Comparison of ENCODE assay signal across 9 mouse cellular contexts in the genomic region with DNA sequence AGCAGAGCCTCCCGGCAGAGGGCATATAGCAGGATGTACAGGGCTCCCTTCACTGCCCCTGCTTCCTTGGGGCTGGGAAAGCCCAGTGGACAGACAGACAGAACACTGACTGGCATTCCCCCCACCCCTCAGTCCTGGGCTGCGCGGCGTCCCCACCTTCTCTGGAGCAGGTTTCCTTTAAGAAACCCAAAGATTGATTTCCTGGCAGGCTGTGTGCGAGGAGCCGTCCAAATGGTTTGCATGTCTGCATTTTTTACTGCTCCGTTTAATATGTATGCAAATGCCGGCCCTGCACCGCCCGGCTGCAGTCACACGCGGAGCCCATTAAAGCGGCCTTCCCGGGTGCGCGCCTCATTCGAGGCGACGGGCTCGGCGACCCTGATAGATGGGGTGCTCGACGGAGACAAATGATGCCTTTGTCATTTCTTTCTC. TPM values are rescaled to one million over a fixed set of nuclear protein-coding genes. Genes with fewer than 3 reads are reported as not detected.
A peak's percentile ranks its signal among the peaks of the same experiment; 100 is the strongest.
DNase-seq lines count a peak whose midpoint lies in the region; ATAC-seq lines count a peak whose summit lies in the region.
"Had no signal": no experiment of that assay in that cellular context is flagged by ENCODE, and none has a peak within 500 bp of the region (broad histone marks: within the 10 kb centered on the region; RNA-seq: fewer than 3 reads in every experiment).

No protein-coding gene starts in this region.

- no peaks in the 10 kb centered on the region for H3K9me3 ChIP-seq in embryonic facial prominence, embryonic 13.5 days
- no peaks in the 10 kb centered on the region for H3K9me3 ChIP-seq in midbrain, embryonic 14.5 days (ENCODE audit: control insufficient read depth, low read length)

- WGBS in embryonic facial prominence, embryonic 13.5 days: 11% methylated on average over 23 of the region's 23 CpGs
- 7% methylated on average over 23 of the region's 23 CpGs for WGBS in midbrain, embryonic 14.5 days

- no peaks in the 10 kb centered on the region for H3K36me3 ChIP-seq in embryonic facial prominence, embryonic 13.5 days
- no peaks in the 10 kb centered on the region for H3K36me3 ChIP-seq in midbrain, embryonic 14.5 days (ENCODE audit: control insufficient read depth, insufficient read depth, low read length)

- ATAC-seq in frontal cortex, adult (ENCODE audit: low TSS enrichment): peak; percentile 32; the same call in 1 of the 2 replicates
- ATAC-seq in embryonic facial prominence, embryonic 13.5 days (ENCODE audit: insufficient number of reproducible peaks, insufficient read depth, low FRiP score, low TSS enrichment, low read depth): no peak
- ATAC-seq in midbrain, embryonic 14.5 days (ENCODE audit: low FRiP score, low TSS enrichment): peak; percentile 43; the same call in 1 of the 2 replicates
- ATAC-seq in megakaryocyte, adult 5-6 weeks (ENCODE audit: poor library complexity, severe bottlenecking): no peak

- no peak for DNase-seq in frontal cortex, postnatal 36 days (ENCODE audit: low spot score in 2 of 2)
- DNase-seq in kidney, adult 11 months: peak; percentile 57
- DNase-seq in midbrain, embryonic 14.5 days: peak; percentile 83
- DNase-seq in testis, postnatal 10 days (ENCODE audit: low spot score): no peak
- DNase-seq in right cerebral cortex, postnatal 36 days (ENCODE audit: low spot score in 2 of 2): no peak
- DNase-seq: heart, postnatal 4 days had no signal

- peaks cover 61% of the 10 kb centered on the region for H3K4me1 ChIP-seq in embryonic facial prominence, embryonic 13.5 days
- peaks cover 58% of the 10 kb centered on the region for H3K4me1 ChIP-seq in midbrain, embryonic 14.5 days (ENCODE audit: control insufficient read depth, insufficient read depth, low read length)

- H3K9ac ChIP-seq in embryonic facial prominence, embryonic 13.5 days: peak overlapping the region; percentile 47
- H3K9ac ChIP-seq in midbrain, embryonic 14.5 days (replicated peaks; ENCODE audit: low read length): 0 out of 2 replicates have a peak overlapping the region, but pooled peaks have one; percentile 31

- H3K4me3 ChIP-seq in embryonic facial prominence, embryonic 13.5 days: no peak overlapping the region
- H3K4me3 ChIP-seq in midbrain, embryonic 14.5 days (replicated peaks; ENCODE audit: low read depth, low read length): no peak overlapping the region

- H3K27me3 ChIP-seq in embryonic facial prominence, embryonic 13.5 days: no peaks in the 10 kb centered on the region
- H3K27me3 ChIP-seq in midbrain, embryonic 14.5 days (ENCODE audit: control insufficient read depth, insufficient read depth, low read length): no peaks in the 10 kb centered on the region

- peak overlapping the region; percentile 46 for H3K4me2 ChIP-seq in embryonic facial prominence, embryonic 13.5 days
- peak overlapping the region; percentile 28 for H3K4me2 ChIP-seq in midbrain, embryonic 14.5 days (ENCODE audit: low read length)

- peak overlapping the region; percentile 98 for H3K27ac ChIP-seq in embryonic facial prominence, embryonic 13.5 days
- peak overlapping the region; percentile 80 for H3K27ac ChIP-seq in midbrain, embryonic 14.5 days (replicated peaks; ENCODE audit: low read depth, low read length)

RNA-seq across cellular contexts. Expression of a gene that starts 11.8 kb away (rescaled TPM):
- polyA plus RNA-seq in embryonic facial prominence, embryonic 13.5 days (2015; fragmentation: Nextera tagmentation; extraction: Ambion mirVana): 1.9 and 2.0 TPM in 2 replicates
- 0.46 and 1.2 TPM in 2 replicates for polyA plus RNA-seq in midbrain, embryonic 14.5 days (2014; fragmentation: Nextera tagmentation; extraction: Ambion mirVana)
- total RNA-seq in megakaryocyte, adult 5-6 weeks (2015): 0.27 and 0.60 TPM in 2 replicates
- not detected in 2 replicates for total RNA-seq in megakaryocyte, adult 5-6 weeks (2017)

Comparison
In these comparisons a context has a peak if more than half of its experiments do, and no peak if none do; other contexts are left out.
1. ATAC-seq: peak in frontal cortex, adult (single experiment) and midbrain, embryonic 14.5 days (single experiment); none in embryonic facial prominence, embryonic 13.5 days (single experiment) and megakaryocyte, adult 5-6 weeks (single experiment).
2. DNase-seq: peak in kidney, adult 11 months (single experiment) and midbrain, embryonic 14.5 days (single experiment); none in frontal cortex, postnatal 36 days (0 of 2), testis, postnatal 10 days (single experiment) and right cerebral cortex, postnatal 36 days (0 of 2).